Mouse (Mus musculus): ENCODE results near the gene Taf12. TPM values are rescaled to one million over a fixed set of nuclear protein-coding genes. Genes with fewer than 3 reads are reported as not detected.
"Not testable (repeated sequence)": the region's sequence is repeated elsewhere in the genome, so short reads cannot be mapped to it uniquely, and the experiment has no call there.

The Taf12 gene
- total RNA-seq, 2 experiments from 2014 or later: 22.8 to 26.9 TPM

DNA sequence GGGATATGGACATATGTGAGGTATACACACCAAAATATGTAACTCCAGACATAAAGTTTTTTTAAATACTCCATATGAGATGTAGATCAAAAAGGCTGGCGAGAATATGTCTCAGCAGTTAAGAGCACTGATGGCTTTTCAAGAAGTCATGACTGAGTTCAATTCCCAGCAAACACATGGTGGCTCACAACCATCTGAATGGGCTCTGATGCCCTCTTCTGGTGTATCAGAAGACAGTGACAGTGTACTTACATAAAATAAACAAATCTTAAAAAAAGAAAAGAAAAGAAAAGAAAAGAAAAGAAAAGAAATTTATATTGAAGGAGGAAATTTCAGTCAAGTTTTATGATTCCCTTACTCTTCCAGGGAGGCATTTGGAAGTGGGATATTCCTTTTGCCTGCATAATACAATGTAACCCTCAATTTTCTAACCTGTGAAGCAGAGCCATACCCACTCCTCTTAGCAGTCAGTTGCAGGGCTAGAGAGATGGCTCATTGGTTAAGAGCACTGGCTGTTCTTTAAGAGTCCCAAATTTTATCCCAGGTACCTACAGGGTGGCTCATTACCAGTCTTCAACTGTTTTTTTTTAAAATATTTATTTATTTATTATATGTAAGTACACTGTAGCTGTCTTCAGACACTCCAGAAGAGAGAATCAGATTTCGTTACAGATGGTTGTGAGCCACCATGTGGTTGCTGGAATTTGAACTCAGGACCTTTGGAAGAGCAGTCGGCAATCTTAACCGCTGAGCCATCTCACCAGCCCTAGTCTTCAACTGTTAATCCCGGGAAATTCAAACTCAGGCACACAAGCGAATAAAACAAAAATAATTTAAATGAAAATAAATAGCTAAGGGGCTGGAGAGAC, 5.1 kb upstream of the Taf12 start:
- DNase-seq: no peak
- intact Hi-C loops (cut with DNase I; ENCODE audit: low total_unique reads): no loop called here

DNA sequence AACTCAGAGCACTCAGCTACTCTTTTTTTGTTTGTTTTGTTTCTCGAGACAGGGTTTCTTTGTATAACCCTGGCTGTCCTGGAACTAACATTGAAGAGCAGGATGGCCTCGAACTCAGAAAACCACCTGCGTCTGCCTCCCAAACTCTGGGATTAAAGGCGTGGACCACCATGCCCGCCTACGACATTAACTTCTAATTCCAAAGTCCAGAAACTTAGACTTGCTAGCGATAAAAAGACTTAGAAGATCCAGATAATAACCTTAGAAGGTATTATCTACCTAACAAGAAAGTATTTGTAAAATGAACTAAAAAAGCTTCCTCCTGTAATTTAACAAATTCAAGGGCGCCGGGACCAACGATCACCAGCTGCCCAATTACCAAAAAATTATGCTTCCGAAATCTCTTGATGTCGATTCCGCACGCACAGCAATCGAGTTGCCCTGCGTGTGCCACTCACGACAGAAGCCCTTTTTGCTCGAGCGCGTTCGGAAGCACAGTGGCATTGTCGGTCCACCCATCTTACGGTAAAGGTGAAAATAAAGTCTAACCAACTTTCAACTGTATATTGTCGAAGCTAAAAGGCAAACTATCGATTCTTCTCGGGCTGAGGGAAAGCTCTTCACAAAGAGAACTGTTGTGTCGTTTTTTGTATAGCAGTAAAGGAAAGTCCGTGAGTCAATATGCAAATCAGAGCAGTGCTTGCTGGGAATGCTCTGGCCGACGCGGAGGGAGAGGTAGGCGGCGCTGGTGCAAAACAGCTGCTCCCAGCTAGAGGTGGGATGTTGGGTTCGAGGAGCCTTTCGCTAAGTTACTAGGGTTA, 4.2 kb upstream of the Taf12 start:
- peak; percentile 85 for DNase-seq
- intact Hi-C loops (cut with DNase I; ENCODE audit: low total_unique reads): no loop called here

- DNase-seq: no peak
- intact Hi-C loops (cut with DNase I; ENCODE audit: low total_unique reads): no loop called here
Measured at GRCm38 (mm10) chr4:132273166-132273565, 1.0 kb upstream of the Taf12 start.

GRCm38 (mm10) chr4:132275949-132276348, 1.8 kb downstream of the Taf12 start:
- intact Hi-C loops (cut with DNase I; ENCODE audit: low total_unique reads): no loop called here
- no peak for DNase-seq

DNA sequence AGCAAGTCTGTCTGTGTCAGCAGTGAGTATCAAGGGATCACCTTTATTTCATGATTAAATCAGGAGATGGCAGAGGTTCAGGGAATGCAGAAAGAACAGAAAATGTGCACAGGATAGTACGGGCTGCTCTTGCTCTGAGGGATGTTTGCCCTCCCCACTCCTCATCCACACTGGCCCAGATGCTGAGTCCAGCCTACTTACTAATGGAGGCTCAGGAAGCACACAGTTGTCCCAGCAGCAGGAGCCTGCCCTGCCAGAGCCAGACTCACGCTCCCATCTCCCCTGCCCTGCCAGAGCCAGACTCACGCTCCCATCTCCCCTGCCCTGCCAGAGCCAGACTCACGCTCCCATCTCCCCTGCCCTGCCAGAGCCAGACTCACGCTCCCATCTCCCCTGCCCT, 14.7 kb downstream of the Taf12 start:
- intact Hi-C loops (cut with DNase I; ENCODE audit: low total_unique reads); DNase-seq: not testable (repeated sequence)

DNA sequence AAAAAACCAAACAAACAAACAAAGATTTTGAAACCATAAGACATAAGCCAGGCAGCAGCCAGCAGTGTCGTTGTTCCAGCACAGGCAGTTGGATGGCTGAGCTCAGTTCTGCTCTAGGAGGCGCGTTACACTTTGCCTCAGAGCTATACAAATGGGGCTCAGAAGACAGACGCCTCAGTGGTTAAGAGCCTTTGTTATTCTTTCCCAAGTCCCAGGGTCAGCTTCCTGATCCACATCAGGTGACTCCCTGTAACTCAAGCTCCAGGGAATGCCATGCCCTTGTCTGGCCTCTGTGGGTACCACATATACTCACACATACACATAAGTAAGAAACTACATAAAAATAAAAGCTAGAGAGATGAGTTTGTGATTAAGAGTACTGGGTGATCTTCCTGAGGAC, 16.9 kb downstream of the Taf12 start:
- no peak for DNase-seq
- intact Hi-C loops (cut with DNase I; ENCODE audit: low total_unique reads): loop anchor here (5.0 to 10.0 kb wide), 3 partner anchors 56 to 224 kb away; partner anchors contain the start of gene Sesn2

DNA sequence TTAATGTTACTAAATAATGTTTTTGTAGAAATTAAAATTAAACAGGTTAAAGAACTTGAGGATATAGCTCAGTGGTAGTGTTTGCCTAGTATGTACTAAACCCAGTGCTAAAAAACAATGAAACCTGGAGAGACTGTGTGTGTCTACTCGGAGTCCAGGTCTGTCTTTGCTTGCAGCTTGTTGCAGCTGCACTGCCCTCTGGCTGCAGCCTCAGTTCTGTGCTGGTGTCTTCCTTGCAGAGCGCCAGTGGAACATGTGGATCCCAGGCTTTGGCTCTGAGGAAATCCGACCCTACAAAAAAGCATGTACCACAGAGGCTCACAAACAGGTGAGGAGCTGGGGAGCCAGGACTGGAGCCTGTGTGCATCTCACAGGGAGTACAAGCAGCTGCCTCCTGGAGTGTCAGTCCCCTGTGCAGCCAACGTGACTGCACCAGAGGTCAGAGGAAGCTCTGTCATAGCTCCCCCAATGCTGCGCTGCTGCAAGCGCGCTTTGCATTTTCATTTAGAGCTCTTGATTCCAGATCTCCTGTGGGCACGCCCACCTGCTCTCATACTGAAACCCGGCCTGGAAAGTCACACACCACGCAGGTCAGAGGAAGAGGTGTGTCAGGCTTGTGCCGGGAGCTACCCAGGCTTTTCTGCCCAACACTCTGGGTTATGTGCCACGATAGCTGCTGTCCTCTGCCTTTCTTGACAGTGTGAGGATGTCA, 17.6 kb downstream of the Taf12 start:
- DNase-seq: no peak
- intact Hi-C loops (cut with DNase I; ENCODE audit: low total_unique reads): loop anchor here (5.0 to 10.0 kb wide), 3 partner anchors 56 to 223 kb away; partner anchors contain the start of gene Sesn2

DNA sequence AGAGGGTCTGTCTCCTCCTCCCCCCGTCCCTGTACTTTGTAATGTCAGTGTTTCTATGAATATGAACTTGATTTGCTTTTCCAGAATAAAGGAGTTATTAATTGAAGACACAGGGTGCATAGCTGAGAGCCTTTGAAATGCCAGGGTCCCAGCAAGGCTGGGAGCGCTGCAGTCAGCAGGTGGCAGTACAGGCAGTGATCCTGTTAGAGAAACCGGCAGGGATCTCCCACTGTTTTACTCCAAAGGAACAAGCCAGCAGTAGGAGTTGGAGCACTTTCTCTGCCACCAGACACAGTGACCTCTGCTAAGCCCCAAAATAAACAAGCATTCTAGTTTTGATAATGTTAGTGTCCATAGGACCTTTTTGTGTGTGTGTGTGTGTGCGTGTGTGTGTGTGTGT, 18.8 kb downstream of the Taf12 start:
- intact Hi-C loops (cut with DNase I; ENCODE audit: low total_unique reads): loop anchor here (5.0 to 10.0 kb wide), 3 partner anchors 54 to 222 kb away; partner anchors contain the start of gene Sesn2
- peak; percentile 54 for DNase-seq

DNA sequence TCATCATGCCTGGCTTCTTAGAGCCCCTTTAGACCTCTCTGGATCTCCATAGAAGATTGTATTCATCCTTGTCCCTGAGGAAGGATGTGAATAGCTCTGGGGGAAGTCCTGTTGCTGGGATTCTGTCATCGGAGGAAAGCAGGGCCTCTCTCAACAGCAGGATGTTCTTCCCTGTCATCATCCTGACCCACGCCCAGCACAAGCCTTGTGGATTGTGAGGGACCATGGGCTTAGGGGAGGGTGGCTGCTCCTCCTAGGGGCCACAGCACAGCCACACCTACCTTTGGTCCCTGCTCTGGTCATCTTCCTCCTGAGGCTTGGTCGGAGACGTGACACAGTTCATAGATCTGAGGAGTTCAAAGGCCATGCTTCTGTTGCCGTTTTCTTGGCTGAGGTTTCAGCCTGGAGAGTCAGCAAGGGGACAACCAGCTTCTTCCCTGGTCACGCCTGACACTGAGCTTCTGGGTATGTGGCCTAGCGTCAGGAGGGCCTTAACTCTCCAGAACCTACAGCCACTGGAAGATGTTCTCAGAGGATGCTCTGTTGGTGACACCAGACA, 19.6 kb downstream of the Taf12 start:
- no peak for DNase-seq
- intact Hi-C loops (cut with DNase I; ENCODE audit: low total_unique reads): loop anchor here (5.0 to 10.0 kb wide), 3 partner anchors 54 to 221 kb away; partner anchors contain the start of gene Sesn2

DNA sequence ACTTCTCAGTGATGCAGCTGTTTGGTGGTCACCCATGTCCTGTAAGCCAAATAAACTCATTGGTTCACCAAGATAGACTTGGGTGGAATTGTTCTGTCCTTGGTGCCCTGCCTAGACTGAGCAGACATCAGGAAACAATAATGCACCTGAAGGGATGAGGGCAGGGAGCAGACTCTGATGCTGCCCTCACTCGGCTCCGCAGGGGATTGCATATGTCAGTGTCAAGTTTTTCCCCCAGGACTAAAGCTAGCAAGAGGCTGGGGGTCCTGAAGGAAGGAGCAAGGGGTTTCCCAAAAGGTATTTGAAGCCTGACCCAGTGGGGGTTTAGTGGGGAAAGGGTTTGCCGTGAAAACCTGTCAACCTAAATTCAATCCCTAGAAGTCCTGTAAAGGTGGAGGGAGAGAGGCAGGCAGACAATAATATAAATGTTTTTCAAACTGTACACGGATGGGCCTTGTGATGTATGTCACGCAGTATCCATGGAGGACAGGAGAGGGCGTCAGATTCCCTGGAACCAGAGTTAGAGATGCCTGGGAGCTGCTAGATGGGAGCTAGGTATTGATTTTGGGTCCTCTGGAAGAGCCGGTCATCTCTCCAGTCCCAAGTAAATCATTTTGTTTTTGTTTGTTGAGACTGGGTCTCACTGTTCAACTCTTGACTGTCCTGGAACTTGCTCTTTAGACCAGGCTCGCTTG, 21.7 kb downstream of the Taf12 start:
- no peak for DNase-seq
- intact Hi-C loops (cut with DNase I; ENCODE audit: low total_unique reads): loop anchor here (10.0 kb wide), 2 partner anchors 119 to 219 kb away; partner anchors contain the start of gene Sesn2

- intact Hi-C loops (cut with DNase I; ENCODE audit: low total_unique reads): loop anchor here (10.0 kb wide), 2 partner anchors 115 to 215 kb away; partner anchors contain the start of gene Sesn2
- DNase-seq: no peak
Measured at GRCm38 (mm10) chr4:132299849-132300248, 25.7 kb downstream of the Taf12 start.

GRCm38 (mm10) chr4:132301486-132301885, 27.3 kb downstream of the Taf12 start:
- DNase-seq: peak; percentile 49
- intact Hi-C loops (cut with DNase I; ENCODE audit: low total_unique reads): no loop called here

DNA sequence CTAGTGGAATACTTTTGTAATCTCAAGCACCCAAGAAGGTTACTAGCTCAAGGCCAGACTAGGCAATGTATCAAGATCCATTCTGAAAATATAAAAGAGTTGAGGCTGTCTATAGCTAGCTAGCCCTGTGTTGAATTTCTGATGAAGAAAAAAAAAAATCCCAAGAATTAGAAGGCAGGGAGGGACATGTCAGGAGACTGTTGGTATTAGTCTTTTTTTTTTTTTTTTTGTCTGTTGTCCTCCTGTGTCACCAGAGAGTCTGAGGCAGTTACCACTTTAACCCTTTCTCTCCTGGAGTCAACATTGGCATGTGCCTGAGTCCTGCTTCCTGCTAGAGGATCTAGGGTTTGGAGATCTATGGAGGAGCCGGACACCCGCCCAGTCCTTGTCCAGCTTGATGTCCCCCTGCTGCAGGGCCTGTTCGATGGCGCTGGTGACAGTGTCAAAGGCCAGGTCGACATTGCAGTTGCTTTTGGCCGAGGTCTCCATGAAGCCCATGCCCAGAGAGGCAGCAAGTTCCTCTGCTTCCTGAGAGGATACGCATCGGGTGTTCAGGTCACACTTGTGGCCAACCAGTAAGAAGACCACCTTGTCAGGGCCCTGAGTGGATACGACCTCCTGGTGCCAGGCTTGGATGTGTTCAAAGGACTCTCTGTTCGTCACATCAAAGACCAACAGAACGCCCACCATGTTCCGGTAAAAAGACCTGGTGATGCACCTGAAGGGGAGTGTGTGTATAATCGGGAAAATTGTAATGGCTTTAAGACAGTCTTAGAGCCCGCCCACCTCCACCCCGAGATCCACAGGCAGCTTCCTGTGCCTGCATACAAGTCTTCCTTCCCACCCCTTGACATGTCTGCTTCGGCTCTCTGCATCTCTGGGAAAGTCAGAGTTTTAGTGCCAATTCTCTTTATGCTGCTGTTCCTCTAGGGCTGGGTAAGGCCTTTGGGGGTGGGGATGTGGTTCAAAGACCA, 28.1 kb downstream of the Taf12 start:
- intact Hi-C loops (cut with DNase I; ENCODE audit: low total_unique reads): no loop called here
- DNase-seq: no peak

DNA sequence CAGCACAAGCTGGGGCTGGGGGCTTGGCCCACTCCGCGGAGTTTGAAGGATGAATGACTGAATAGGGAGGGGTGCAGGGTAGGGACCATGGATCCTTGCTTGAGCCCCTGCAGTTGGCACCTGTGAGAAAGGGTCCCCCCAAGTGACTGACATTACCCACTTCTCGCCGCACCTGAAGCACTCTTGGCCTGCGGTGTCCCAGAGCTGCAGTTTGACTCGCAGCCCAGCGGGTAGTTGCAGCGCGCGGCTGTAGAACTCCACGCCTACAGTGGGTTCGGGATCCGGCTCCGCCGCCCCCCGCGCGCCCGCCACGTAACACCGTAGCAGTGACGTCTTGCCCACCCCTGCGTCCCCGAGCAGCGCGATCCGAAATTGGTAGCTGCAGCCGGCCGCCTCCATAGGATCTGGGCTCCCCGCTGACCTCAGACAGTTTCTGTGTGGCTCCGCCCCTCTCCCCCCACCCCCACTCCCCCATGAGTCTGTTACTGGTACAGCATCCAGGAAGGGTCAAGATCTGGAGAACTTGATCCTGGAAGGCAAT, 28.8 kb downstream of the Taf12 start, which contains the start of gene Rab42:
Gene Rab42, minus strand, starts transcription at position 447 of the 541 bp plus-strand sequence.
- intact Hi-C loops (cut with DNase I; ENCODE audit: low total_unique reads): no loop called here
- DNase-seq: peak; percentile 54

- intact Hi-C loops (cut with DNase I; ENCODE audit: low total_unique reads); DNase-seq: not testable (repeated sequence)
Measured at GRCm38 (mm10) chr4:132303484-132303883, 29.3 kb downstream of the Taf12 start.

GRCm38 (mm10) chr4:132305276-132305675, 31.1 kb downstream of the Taf12 start:
- no peak for DNase-seq
- intact Hi-C loops (cut with DNase I; ENCODE audit: low total_unique reads): no loop called here

DNA sequence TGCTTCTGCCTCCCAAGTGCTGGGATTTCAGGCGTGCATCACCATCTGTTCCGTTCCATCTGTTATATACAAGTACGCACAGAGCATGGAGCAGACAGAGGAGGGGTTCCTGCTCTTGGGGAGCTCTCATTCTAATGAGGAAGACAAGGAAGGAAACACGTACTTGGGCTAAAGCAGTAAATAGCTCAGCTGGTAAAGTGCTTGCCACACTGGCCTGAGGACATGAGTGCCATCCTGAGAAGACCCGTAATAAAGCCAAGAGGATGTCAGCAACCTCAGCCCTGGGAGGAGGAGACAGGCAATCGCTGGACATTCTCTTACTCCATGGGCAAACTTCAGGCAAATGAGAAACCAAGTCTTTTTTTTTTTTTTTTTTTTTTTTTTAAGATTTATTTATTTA, 31.8 kb downstream of the Taf12 start:
- intact Hi-C loops (cut with DNase I; ENCODE audit: low total_unique reads): no loop called here
- no peak for DNase-seq
